Mouse (Mus musculus) liver, embryonic 11.5 days (tissue): ENCODE results near the gene Eftud2. TPM values are rescaled to one million over a fixed set of nuclear protein-coding genes. Genes with fewer than 3 reads are reported as not detected.
A peak's percentile ranks its signal among the peaks of the same experiment; 100 is the strongest.

Source experiments
- ATAC-seq: fragments of 200-750 bp; cut with Nextera tagmentation; replicated peaks from 2 replicates; pipeline ENCODE4 v1.8.0; 2017; ENCODE audit warnings: moderate number of reproducible peaks, mild to moderate bottlenecking, moderate TSS enrichment, moderate library complexity; ENCODE audit not compliant: low FRiP score
- DNase-seq: peaks from one replicate; pipeline ENCODE4 v3.0.0-alpha.2; 2017; ENCODE audit warnings: low spot score
- H3K27ac ChIP-seq: fragments of 300-500 bp; sonication (generic); 2 replicates; pipeline ENCODE4 v1.5.1; 2014; ENCODE audit warnings: mild to moderate bottlenecking, low read depth, low read length, control low read depth
- H3K27me3 ChIP-seq: fragments of 300-500 bp; sonication (generic); replicated peaks from 2 replicates; pipeline ENCODE4 v1.6.1; 2014; ENCODE audit warnings: low read length, mixed read lengths; ENCODE audit not compliant: control insufficient read depth, insufficient read depth
- H3K36me3 ChIP-seq: fragments of 300-500 bp; sonication (generic); 2 replicates; pipeline ENCODE4 v1.6.1; 2014; ENCODE audit warnings: mild to moderate bottlenecking, low read length, moderate library complexity, mixed read lengths; ENCODE audit not compliant: control insufficient read depth, insufficient read depth
- H3K4me1 ChIP-seq: fragments of 300-500 bp; sonication (generic); replicated peaks from 2 replicates; pipeline ENCODE4 v1.6.1; 2014; ENCODE audit warnings: low read length, mixed read lengths; ENCODE audit not compliant: control insufficient read depth, insufficient read depth
- H3K4me2 ChIP-seq: fragments of 300-500 bp; sonication (generic); 2 replicates; pipeline ENCODE4 v1.6.1; 2014; ENCODE audit warnings: mild to moderate bottlenecking, control low read depth, moderate library complexity
- H3K4me3 ChIP-seq: fragments of 300-500 bp; sonication (generic); 2 replicates; pipeline ENCODE4 v1.5.1; 2014; ENCODE audit warnings: low read depth, low read length, control low read depth
- H3K9ac ChIP-seq: fragments of 300-500 bp; sonication (generic); 2 replicates; pipeline ENCODE4 v1.6.1; 2014; ENCODE audit warnings: low read depth, low read length, control low read depth
- H3K9me3 ChIP-seq: fragments of 300-500 bp; sonication (generic); 2 replicates; pipeline ENCODE4 v1.6.1; 2016; ENCODE audit warnings: low read length, inconsistent platforms, mixed read lengths; ENCODE audit not compliant: control insufficient read depth
- WGBS: fragments of 180-500 bp; shearing (Covaris S2); extraction: QIAGEN DNeasy Blood & Tissue Kit; methylation state at CpG from one replicate; pipeline ENCODE4 v1.1.7; 2014; 5-methylcytosine and 5-hydroxymethylcytosine counted together
- polyA plus RNA-seq: library from polyadenylated mRNA; unstranded; fragments of >200 nt; fragmentation: Nextera tagmentation; extraction: Ambion mirVana; gene quantifications from 2 replicates; pipeline ENCODE4 v1.2.1, GENCODE M21; 2014

The Eftud2 gene
- polyA plus RNA-seq, 1 experiment from 2014 or later: 259 TPM

GRCm38 (mm10) chr11:102819021-102819782 lies 61.6 kb downstream of the Eftud2 start, which contains the start of gene Gjc1:
Gene Gjc1 (minus strand): TSS chr11:102819700.
- WGBS: under 1% methylated on average over 67 of the region's 97 CpGs
- H3K9me3 ChIP-seq: no peaks in the 10 kb centered on the region
- H3K27ac ChIP-seq: peak within 1 kb of the TSS; percentile 92
- no peaks in the 10 kb centered on the region for H3K36me3 ChIP-seq
- H3K9ac ChIP-seq: peak within 1 kb of the TSS; percentile 77
- ATAC-seq (no peak; the same call in 1 of the 2 replicates), DNase-seq (peak; percentile 62)
- H3K4me1 ChIP-seq: no peaks in the 10 kb centered on the region
- H3K4me2 ChIP-seq: peak within 1 kb of the TSS; percentile 82
- H3K27me3 ChIP-seq: peaks cover 55% of the 10 kb centered on the region
- H3K4me3 ChIP-seq: peak within 1 kb of the TSS; percentile 69

- Histone ChIP-seq H3K9ac (peak overlapping the region; percentile 77), H3K27me3 (peaks cover 55% of the 10 kb centered on the region), H3K27ac (peak overlapping the region; percentile 92), H3K4me1 (no peaks in the 10 kb centered on the region), H3K9me3 (no peaks in the 10 kb centered on the region), H3K36me3 (no peaks in the 10 kb centered on the region), H3K4me2 (peak overlapping the region; percentile 82), H3K4me3 (peak overlapping the region; percentile 69)
- ATAC-seq (no peak), DNase-seq (peak; percentile 54)
- 1% methylated on average over 55 of the region's 92 CpGs for WGBS
These were observed 62.4 kb downstream of the Eftud2 start for GRCm38 (mm10) chr11:102818121-102819020.

- ATAC-seq: no peak
- Histone ChIP-seq H3K27me3 (peaks cover 35% of the 10 kb centered on the region), H3K4me1 (no peaks in the 10 kb centered on the region), H3K36me3 (no peaks in the 10 kb centered on the region), H3K9ac (no peak overlapping the region), H3K27ac (no peak overlapping the region), H3K9me3 (no peaks in the 10 kb centered on the region), H3K4me2 (no peak overlapping the region), H3K4me3 (no peak overlapping the region)
- no peak for DNase-seq
These were observed 65.9 kb downstream of the Eftud2 start for GRCm38 (mm10) chr11:102814881-102815280.

- no peaks in the 10 kb centered on the region for H3K9me3 ChIP-seq
- H3K4me3 ChIP-seq: no peak overlapping the region
- ATAC-seq (no peak), DNase-seq (no peak)
- H3K36me3 ChIP-seq: no peaks in the 10 kb centered on the region
- no peak overlapping the region for H3K27ac ChIP-seq
- 76% methylated on average over 4 of the region's 4 CpGs for WGBS
- H3K4me1 ChIP-seq: no peaks in the 10 kb centered on the region
- H3K27me3 ChIP-seq: peaks cover 2% of the 10 kb centered on the region
- H3K4me2 ChIP-seq: no peak overlapping the region
- H3K9ac ChIP-seq: no peak overlapping the region
These were observed 69.9 kb downstream of the Eftud2 start for GRCm38 (mm10) chr11:102810721-102811485.

GRCm38 (mm10) chr11:102808246-102808645 lies 72.5 kb downstream of the Eftud2 start:
- DNase-seq (no peak), ATAC-seq (no peak)
- Histone ChIP-seq H3K27me3 (no peaks in the 10 kb centered on the region), H3K4me3 (no peak overlapping the region), H3K4me2 (no peak overlapping the region), H3K9me3 (no peaks in the 10 kb centered on the region), H3K36me3 (no peaks in the 10 kb centered on the region), H3K4me1 (no peaks in the 10 kb centered on the region), H3K9ac (no peak overlapping the region), H3K27ac (no peak overlapping the region)
- 58% methylated on average over 5 of the region's 5 CpGs for WGBS

- Histone ChIP-seq H3K4me3 (no peak overlapping the region), H3K9ac (no peak overlapping the region), H3K36me3 (no peaks in the 10 kb centered on the region), H3K4me1 (no peaks in the 10 kb centered on the region), H3K27ac (no peak overlapping the region), H3K4me2 (no peak overlapping the region), H3K9me3 (no peaks in the 10 kb centered on the region), H3K27me3 (no peaks in the 10 kb centered on the region)
- 78% methylated on average over 5 of the region's 5 CpGs for WGBS
- ATAC-seq: no peak
- no peak for DNase-seq
These were observed 77.3 kb downstream of the Eftud2 start for GRCm38 (mm10) chr11:102803453-102803852.

- H3K27ac ChIP-seq: no peak overlapping the region
- H3K27me3 ChIP-seq: no peaks in the 10 kb centered on the region
- H3K4me3 ChIP-seq: no peak overlapping the region
- H3K4me2 ChIP-seq: no peak overlapping the region
- H3K4me1 ChIP-seq: no peaks in the 10 kb centered on the region
- no peak for ATAC-seq
- 58% methylated on average over 8 of the region's 8 CpGs for WGBS
- H3K9me3 ChIP-seq: no peaks in the 10 kb centered on the region
- DNase-seq: no peak
- 0 out of 2 replicates have a peak, but pooled peaks cover 2% of the 10 kb centered on the region for H3K36me3 ChIP-seq
- H3K9ac ChIP-seq: no peak overlapping the region
These were observed 86.6 kb downstream of the Eftud2 start for GRCm38 (mm10) chr11:102794157-102794556.

GRCm38 (mm10) chr11:102791682-102792445 lies 88.9 kb downstream of the Eftud2 start:
- Histone ChIP-seq H3K4me1 (no peaks in the 10 kb centered on the region), H3K9ac (no peak overlapping the region), H3K4me3 (no peak overlapping the region), H3K27me3 (no peaks in the 10 kb centered on the region), H3K9me3 (no peaks in the 10 kb centered on the region), H3K27ac (no peak overlapping the region), H3K4me2 (no peak overlapping the region), H3K36me3 (0 out of 2 replicates have a peak, but pooled peaks cover 2% of the 10 kb centered on the region)
- ATAC-seq (no peak), DNase-seq (no peak)
- 55% methylated on average over 14 of the region's 14 CpGs for WGBS
